Mouse (Mus musculus) liver, adult 2 months (tissue): ENCODE data around the gene 8030411F24Rik.

Experiments used
- CTCF ChIP-seq: fragments of 200-500 bp; IDR thresholded peaks from 2 replicates; pipeline ENCODE4 v1.5.1; 2011; ENCODE audit warnings: low read depth, low read length, control low read depth
- POLR2A ChIP-seq: fragments of 200-500 bp; IDR thresholded peaks from 2 replicates; pipeline ENCODE4 v1.6.1; 2011; ENCODE audit warnings: low read length, control low read depth; ENCODE audit not compliant: insufficient read depth; ENCODE audit errors: extremely low read depth

- TF ChIP-seq CTCF (no peak), POLR2A (no peak)
These were observed 38.1 kb downstream of the 8030411F24Rik start, which contains the start of gene Cst13 for GRCm38 (mm10) chr2:148819909-148820308.
